Mouse (Mus musculus): Measurements from ENCODE around the gene Ly86.

The Ly86 gene

DNA sequence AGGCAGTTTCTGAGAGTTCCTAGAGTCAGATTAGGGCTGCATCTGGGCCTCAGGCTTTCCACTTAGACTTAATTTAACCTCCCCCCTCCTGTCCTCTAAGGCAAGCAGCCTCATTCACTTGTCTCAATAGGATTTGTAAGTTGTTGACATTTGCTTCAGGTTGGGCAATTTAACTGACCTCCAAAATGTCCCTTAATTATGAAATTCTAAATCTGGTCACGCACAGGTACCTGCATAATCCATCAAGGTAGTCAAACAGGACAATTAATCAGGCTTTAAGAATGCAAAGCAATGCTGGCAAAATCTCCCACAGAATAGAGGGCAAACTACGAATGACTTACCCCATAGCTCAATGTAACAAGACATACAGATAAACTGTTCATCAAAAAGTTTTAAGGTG is 8.0 kb downstream of the Ly86 start:
- DNase-seq (ENCODE audit: low read depth, low spot score), result no peak

DNA sequence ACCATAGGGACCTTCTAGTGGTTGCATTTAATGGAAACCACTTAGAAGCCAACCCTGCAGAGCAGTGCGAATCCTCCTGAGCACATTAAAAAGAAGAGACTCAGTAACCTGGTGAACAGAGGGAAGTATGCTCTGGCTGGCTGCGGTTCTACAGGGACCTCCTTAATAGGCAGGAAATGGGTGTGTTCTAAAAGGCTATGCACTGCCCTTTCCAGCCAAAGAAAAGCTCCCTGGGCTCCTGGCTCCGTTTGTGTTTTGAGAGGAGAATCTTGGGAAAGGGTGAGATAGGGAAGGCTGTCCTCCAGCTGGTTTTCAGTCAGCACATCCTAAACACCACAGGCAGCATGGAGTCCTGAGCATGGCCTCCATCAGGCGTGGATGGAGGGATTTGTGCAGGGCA is 8.9 kb downstream of the Ly86 start:
- no peak for DNase-seq (ENCODE audit: low read depth, low spot score)

DNA sequence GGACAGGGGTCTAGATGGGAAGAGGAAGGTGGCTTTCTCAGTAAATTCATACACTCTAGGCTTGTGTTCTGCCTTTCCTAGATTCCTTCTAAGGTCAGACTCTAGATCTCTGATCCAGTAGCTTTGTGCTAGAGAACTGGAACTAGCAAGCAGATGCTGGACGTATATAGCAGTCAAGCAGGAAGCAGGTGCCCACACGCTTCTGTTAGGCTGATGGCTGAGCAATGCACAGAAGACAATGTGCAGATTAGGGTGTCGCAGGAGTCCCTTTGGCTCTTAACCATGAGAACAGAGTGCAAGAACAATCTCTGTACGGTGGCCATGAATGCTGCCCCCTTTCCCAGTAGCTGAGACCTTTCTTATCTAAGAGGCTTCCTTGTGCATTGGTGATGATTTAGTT is 9.4 kb downstream of the Ly86 start:
- no peak for DNase-seq (ENCODE audit: low read depth, low spot score)

DNA sequence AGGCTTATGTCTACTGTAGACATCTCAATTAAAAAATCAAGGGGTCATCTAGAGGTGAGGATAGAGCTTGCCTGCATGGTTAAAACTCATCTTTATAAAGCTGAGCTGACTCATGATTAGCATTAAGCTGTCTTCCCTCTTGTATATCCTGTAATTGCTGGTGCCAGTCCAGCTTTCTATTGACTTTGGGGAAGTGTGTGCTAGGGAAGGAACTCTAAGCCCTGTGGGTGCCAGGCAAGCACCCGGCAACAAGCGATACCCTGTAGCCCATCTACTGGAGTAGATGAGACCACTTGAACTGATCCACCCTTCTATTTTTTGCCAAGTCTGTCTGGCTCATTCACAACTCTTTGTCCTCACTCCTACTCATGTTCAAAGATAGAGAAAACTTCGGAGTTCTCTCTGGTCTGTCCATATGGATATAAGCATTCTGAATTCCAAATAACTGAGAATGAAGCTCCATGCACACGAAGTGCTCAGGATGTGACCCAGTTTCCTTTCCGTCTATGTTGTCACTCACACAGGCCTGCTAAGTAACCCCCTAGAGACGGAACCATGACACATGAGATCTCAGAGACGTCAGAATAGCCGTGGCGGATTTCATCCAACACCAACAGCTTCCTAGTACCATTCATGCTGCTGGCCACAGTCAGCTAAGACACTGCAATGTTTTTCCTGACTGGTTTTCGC is 10.8 kb downstream of the Ly86 start:
- no peak for DNase-seq (ENCODE audit: low read depth, low spot score)

DNA sequence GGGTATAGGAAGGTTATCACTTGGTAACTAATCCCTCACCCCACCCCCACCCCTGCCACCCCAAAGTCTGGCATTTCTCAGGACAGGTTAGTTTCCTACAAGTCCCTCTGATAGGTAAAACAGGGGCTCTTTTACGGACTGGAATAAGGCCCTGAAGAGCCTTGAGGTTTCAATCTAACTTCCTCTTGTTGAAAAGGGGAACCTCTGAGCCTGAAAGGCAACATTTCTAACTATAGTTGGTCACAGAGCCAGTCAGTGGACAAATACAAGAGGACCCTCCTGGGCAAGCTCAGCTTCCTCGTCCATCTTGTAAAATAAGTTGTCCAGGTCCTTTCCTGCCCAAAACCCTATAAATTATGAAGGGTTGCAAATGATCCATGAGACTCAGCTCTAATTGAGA is 11.5 kb downstream of the Ly86 start:
- DNase-seq (ENCODE audit: low read depth, low spot score), result no peak

DNA sequence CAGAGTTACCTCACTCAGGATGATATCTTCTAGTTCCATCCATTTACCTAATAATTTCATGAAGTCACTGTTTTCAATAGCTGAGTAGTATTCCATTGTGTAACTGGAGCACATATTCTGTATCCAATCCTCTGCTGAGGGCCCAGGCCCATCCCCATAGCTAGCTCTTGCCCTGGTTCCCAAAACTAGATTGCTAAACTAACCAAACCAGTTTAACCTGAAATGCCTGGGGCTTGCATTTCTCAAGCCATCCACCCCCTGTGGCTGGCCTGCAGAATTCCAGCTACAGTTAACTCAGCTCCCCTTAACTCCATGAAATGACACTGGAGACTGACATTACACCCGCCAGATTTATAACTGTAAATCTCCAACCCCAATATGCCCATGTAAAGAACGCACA is 13.1 kb downstream of the Ly86 start:
- DNase-seq (ENCODE audit: low read depth, low spot score), result no peak

DNA sequence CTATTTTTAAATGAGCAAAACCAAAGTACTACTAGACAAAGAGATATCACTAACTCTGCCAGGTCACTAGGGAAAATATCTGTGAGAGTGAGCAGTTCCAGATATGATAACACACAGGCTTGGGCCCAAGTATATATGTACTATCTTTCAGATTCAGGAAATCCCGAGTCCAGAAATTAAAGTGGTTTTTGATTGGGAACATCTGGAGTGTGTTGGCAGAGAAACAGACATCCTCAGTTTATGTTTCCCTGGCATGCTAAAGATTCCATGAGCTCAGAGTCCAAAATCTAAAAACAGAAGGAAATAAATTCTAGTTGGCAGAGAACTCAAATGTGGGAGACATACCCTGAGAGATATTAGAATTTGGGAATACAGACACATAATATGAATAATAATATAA is 16.2 kb downstream of the Ly86 start:
- DNase-seq (ENCODE audit: low read depth, low spot score), result no peak

DNA sequence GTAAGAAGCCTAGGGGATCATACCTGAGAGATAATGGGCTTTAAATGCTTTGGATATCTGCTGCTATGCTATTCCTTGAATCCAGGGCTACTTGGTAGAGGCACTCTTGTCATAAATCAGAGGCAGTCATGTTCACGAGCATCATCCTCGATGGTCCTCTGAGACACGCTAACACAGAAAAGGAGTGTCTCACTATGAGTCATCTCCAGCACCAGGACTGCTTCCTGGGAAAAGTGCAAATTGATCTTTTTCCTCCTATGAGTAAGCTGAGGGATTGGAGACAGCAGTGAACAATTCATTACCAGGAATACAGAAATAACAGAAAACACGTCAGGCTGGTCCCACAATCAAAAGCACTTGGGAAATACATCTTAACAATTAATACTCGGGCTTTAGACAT is 19.3 kb downstream of the Ly86 start:
- no peak for DNase-seq (ENCODE audit: low read depth, low spot score)

DNA sequence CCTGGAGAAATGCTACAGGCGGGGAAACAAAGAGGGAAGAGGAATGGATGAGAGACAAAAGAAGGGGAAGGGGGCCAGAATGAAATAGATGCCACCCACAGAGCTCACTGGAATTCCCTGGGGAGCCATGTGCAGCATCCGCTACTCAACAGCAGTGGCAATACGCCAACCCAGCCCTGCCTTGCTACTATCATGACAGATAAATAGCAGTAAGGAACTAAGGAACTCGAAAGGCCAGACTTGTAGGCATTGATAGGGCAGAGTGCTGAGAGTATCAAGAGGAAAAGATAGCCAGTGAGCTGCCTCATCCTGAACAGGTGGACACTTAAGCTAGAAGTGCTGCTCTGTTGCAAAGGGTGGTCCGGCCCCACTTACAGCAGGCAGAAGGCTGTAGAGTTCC is 31.4 kb downstream of the Ly86 start:
- no peak for DNase-seq (ENCODE audit: low read depth, low spot score)

DNA sequence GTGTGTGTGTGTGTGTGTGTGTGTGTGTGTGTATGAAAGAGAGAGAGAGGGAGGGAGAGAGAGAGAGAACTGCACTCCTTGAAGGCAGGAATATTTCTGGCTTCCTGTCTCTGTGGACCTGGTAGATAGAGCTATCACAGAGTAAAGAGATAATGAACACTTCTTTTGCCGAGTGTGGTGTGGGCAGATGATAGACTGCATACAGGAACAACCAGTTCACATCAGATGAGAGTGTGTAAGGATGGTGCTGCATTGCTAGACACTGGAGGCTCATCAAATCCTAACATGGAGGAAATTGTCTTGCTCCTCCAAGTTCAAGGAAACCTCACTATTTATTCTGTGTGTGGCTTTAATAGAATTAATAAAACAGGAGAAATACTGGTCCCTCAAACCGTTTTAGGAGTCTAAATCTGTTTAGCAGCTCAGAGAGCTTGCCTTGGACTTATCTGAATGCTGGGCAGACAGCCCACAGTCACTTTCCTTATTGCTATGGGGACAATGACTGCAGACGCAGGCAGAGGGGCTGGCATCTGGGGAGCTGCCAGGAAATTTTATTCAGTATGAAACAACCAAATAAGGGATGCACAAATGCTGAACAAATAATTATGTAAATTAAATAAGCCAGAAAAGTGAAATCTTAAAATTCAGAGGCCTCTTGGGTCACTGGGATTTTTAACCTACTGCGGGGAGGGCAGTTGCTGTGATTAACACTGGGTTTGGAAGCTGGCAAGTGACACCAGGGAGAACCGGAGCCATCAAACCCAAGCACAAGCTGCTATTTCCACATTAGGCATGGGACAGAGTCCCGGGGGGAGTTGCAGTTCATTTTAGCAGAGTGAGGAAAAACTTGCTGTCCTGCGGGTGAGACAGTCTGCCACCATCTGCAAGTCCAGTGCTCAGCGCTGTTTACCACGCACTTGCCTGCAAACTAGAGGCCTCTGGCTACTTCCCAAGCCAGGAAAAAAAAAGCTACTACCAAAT is 43.5 kb downstream of the Ly86 start:
- DNase-seq (ENCODE audit: low read depth, low spot score), result no peak

DNA sequence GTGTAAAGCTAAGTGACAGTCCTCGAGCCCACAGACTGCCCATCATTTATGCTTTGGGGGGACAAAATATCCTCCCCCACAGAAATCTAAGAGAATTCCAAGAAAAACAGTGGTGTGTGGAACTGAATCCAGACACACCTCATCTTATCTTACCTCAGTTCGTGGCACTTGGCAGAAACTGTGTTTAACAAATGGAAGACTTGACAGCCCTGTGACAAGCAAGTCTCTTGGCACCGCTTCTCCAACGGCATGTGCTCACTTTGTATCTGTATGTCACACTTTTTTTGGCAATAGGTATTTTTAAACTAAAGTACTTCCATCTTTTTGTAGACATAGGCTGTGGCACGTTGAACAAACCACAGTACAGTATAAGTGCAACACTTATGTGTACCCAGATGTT is 44.3 kb downstream of the Ly86 start:
- DNase-seq (ENCODE audit: low read depth, low spot score), result no peak

DNA sequence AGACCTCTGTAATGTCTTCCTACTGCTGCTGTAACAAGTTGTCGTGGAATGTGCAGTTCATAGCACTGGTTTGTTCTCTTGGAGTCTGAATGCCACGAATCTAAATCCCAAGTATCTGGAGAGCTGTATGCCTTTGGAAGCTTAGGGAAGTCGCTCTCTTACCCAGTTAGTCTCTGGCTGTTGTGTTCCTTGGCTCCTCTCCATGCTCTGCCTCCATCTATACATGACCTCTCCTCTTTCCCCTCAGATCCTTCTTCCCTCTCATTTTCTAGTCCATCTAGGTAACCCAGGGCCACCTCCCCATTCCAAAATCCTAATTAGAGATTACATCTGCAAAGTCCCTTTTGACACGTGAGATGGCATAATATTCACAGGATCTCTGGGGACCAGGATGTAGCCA is 53.8 kb downstream of the Ly86 start:
- no peak for DNase-seq (ENCODE audit: low read depth, low spot score)

DNA sequence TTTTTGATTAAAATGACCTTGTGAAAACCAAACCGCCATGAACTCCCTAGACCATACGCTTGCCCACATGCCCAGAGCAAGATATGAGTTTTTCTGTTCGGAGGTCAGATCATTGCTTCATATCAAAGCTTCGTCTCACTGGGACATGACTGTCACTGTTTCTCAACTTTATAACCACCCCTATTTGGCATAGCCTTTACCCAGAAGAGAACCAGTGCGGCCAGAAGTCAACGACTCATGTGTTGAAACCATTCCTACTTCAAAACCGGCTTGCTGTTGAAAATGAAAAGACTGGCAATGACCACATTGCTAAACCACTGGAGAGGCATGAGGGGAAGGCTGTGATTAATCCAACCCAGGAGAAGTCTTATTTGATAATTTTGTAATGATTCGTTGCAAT is 54.3 kb downstream of the Ly86 start:
- no peak for DNase-seq (ENCODE audit: low read depth, low spot score)

DNA sequence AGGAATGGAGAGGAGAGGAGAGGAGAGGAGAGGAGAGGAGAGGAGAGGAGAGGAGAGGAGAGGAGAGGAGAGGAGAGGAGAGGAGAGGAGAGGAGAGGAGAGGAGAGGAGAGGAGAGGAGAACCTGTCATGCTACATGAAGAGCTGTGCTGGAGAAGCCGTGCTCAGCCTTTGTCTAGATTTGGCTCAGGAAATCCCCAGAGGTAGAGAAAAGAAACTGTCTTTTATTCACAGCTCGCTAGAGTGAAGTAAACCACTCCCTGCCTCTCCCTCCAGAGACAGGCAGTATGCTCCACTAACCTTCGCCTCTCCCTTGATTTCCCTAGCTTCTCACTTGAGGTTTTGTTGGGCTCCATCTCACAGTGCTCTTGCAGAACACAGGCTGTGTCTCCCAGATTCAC is 57.4 kb downstream of the Ly86 start:
- DNase-seq (ENCODE audit: low read depth, low spot score), result no peak

DNA sequence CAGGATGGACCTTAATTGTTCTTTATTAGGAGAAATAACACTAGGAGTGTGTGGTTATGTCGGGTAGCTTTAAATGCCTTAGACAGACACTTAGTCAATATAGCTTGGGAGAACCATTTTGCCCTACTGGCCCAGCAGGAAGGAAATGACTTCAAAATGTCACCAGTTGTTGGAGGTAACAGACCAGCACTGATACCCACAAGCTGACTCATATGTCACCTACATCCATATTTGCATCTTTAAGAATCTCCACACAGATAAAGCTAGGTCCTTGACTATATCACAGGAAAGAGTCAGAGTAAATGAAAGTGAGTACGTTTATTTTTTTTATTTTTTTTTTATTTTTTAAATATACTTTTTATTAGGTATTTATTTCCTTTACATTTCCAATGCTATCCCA is 58.7 kb downstream of the Ly86 start:
- no peak for DNase-seq (ENCODE audit: low read depth, low spot score)

DNA sequence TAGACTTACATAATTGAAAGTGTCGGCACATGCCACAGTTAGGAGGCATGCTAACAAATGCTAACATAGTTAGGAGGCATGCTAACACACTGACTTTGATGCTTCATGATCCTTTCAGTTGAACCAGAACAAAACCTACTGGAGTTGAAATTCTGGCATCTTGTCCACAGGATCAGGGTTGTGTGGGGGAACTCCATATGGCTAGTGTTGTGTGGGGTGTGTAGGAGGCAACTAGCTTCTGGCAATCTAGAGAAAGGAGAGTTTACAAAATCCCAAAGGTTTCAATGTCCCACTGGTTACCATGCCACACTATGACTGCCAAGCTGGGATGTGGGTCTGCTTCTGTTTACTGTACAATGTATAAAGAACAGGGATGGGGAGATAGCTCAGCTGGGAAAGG is 70.7 kb downstream of the Ly86 start:
- DNase-seq (ENCODE audit: low read depth, low spot score), result no peak

DNA sequence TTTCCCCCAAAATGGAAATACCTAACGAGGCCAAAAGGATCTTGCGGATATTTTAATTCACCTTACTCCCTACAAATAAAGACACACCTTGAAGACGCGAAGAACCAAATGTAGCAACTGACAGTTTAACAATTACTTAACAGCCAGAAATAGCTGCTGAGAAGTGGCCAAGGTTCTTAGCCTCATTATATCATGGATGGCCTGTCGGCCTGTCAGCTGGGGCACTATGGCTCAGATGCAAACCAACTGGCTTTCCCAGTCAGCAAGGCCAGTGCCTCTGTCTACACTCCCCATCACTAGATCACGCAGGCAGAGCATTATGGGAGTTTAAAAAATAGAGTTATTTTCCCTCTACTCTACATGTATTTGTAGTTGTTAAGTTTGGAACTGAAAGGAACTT is 78.4 kb downstream of the Ly86 start:
- DNase-seq (ENCODE audit: low read depth, low spot score), result no peak

DNA sequence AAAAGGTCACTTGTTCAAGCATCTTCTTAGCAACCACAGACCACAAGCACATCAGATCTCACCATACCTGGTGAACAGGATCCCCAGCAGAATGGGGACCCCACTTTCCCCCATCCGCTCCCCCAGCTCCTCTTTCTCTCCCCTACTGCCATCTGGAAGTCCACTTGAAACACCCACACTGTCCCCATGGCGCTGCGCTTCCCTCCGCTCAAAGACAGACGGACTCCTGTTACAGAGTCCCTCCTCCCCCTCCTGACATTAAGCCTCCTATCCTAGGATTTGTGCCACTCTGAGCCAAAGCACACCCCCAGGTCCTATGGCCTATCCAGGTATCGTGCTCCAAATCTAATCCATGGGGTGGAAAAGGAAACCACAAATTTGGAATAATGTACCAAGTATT is 79.9 kb downstream of the Ly86 start:
- no peak for DNase-seq (ENCODE audit: low read depth, low spot score)

DNA sequence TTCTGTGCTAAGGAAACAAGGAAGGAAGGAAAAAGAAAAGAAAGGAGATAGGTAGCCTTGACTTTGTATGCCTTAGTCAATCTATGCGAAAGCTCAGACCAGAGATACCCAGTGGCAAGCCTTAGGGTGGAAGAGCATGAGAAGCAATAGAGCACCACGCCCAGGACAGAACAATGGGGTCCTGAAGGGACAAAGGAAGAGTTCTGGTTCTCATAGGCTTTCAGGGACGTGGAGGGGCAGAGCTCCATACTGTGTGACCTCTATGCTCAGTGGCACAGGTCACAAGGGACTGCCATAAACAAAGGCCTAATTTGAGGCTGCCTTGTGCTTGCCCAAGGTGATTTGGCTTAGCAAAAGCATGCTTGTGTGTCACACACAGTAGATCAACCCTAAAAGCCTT is 80.4 kb downstream of the Ly86 start:
- no peak for DNase-seq (ENCODE audit: low read depth, low spot score)

DNA sequence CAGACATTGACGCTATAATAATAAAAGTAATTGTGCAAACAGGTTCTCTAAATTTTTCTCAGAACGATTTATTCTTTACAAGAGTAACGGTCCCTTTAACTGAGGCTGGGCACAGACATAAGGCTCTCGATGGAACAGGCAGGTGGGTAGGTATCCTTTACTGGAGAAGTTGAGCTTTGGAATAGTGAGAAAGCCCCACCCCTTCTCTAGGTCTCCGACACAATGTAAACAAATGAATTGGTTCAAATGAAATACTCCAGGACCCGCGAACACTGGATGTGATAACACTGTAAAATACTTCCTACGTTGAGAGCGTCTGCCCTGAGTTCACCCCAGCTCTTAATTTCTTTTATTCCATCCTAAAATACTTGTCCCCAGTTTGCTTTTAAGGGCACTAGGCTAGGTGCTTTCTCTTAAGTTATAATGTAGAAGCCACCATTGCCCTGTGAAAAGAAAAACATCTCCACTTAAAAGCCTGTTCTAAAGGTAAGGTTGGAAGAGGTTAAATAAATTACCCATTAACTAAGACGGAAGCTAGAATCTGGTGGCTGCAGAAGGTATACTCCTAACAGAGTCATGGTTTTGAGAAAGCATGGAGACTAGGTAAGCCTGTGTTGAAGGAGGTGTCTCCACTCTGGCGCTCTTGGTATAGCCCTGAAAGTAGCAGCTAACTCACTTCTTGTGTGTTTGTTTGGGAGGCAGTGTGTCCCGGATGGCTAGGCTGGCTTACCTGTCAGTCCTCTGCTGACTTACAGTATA is 81.7 kb downstream of the Ly86 start:
- no peak for DNase-seq (ENCODE audit: low read depth, low spot score)

DNA sequence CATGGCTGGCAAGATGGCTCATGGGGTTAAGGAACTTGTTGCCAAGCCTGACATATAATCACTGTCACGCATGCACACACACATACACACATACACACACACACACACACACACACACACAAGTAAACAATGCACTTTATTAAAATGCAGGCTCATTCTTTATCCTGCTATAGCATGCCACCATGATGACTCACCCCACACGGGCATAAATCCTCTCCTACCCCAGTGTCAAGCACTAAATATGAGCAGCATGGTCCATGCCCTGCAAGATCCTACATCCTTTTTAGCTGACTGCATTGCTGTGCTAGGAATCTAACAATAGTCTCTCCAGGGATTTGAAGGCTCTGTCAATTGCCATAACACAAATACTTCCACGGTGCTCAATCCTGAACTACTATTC is 83.5 kb downstream of the Ly86 start:
- no peak for DNase-seq (ENCODE audit: low read depth, low spot score)

DNA sequence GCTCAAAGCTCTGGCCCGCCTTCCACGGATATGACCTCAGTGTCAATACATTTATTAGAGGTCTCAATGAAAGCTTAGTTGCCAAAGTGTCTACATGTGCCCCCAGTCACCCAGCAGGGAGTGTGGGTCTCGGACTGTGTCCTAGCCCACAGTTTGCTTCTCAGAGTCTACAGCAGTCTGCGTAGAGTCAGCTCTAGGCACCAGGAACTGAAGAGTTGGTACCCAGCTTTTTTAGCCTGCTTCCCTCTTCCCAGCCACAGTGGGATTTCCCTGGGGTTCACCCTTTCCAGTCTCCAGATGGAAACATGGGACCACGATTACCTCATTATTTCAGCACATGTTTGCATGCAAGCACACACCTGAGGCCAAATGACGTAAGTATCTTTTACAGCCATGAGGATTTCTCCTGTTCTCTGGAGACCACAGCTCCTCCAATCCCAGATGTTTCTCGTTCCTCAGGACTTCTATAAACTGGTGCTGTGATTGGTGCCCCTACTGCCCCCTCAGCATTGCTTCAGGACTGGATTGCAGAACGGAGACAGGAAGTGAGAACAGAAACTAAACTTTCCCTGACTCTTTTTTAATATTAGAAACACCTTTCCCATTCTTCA is 84.8 kb downstream of the Ly86 start:
- no peak for DNase-seq (ENCODE audit: low read depth, low spot score)
